Mouse (Mus musculus) heart, embryonic 13.5 days (tissue): ENCODE measurements around the gene Sytl2. TPM values are rescaled to one million over a fixed set of nuclear protein-coding genes. Genes with fewer than 3 reads are reported as not detected.

Experiments used
- ATAC-seq: fragments of 200-750 bp; cut with Nextera tagmentation; 2 replicates; pipeline ENCODE4 v1.8.0; 2017; ENCODE audit warnings: moderate TSS enrichment; ENCODE audit not compliant: insufficient number of reproducible peaks, low FRiP score, low TSS enrichment; ENCODE audit errors: extremely low read depth
- H3K27ac ChIP-seq: fragments of 300-500 bp; sonication (generic); replicated peaks from 2 replicates; pipeline ENCODE4 v1.5.1; 2015; ENCODE audit warnings: moderate library complexity, mild to moderate bottlenecking, inconsistent platforms
- H3K27me3 ChIP-seq: fragments of 300-500 bp; sonication (generic); replicated peaks from 2 replicates; pipeline ENCODE4 v1.6.1; 2015; ENCODE audit warnings: mild to moderate bottlenecking, inconsistent platforms
- H3K36me3 ChIP-seq: fragments of 300-500 bp; sonication (generic); 2 replicates; pipeline ENCODE4 v1.6.1; 2015; ENCODE audit warnings: mild to moderate bottlenecking, inconsistent platforms
- H3K4me1 ChIP-seq: fragments of 300-500 bp; sonication (generic); 2 replicates; pipeline ENCODE4 v1.6.1; 2015; ENCODE audit warnings: inconsistent platforms
- H3K4me2 ChIP-seq: fragments of 300-500 bp; sonication (generic); 2 replicates; pipeline ENCODE4 v1.6.1; 2015; ENCODE audit warnings: inconsistent platforms, mild to moderate bottlenecking, moderate library complexity
- H3K4me3 ChIP-seq: fragments of 300-500 bp; sonication (generic); 2 replicates; pipeline ENCODE4 v1.5.1; 2015; ENCODE audit warnings: moderate library complexity, mild to moderate bottlenecking, inconsistent platforms
- H3K9ac ChIP-seq: fragments of 300-500 bp; sonication (generic); 2 replicates; pipeline ENCODE4 v1.6.1; 2015; ENCODE audit warnings: inconsistent platforms, mild to moderate bottlenecking, moderate library complexity
- H3K9me3 ChIP-seq: fragments of 300-500 bp; sonication (generic); 2 replicates; pipeline ENCODE4 v1.6.1; 2016; ENCODE audit warnings: inconsistent platforms
- WGBS: fragments of 180-500 bp; shearing (Covaris S2); methylation state at CpG from one replicate; pipeline ENCODE4 v1.1.7; 2015; ENCODE audit warnings: mixed read lengths; 5-methylcytosine and 5-hydroxymethylcytosine counted together
- polyA plus RNA-seq: library from polyadenylated mRNA; unstranded; fragments of >200 nt; fragmentation: Nextera tagmentation; extraction: Ambion mirVana; gene quantifications from 2 replicates; pipeline ENCODE4 v1.2.1, GENCODE M21; 2015

Sytl2 gene
- polyA plus RNA-seq, 1 experiment from 2014 or later, result 7.8 TPM

DNA sequence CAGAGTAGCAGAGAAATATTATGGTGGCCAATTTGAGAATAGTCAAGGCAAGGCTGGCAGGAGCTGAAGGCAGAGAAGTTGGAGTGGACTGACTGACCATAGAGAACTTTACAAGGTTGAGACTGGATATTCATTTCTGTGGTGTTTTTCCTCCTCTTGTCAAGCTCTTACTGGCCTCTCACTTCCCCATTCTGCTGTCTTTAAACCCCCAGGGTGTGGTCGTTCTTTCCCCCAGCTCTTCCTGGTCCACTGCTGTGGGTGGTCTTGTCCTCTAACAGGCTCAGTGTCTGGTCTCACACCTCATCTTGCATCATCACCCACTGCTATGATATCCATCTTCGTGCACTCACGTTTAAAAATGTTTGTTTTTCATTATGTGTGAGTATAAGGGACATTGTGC is 11.4 kb downstream of the Sytl2 start:
- Histone ChIP-seq H3K4me2 (no peak overlapping the region), H3K9me3 (no peaks in the 10 kb centered on the region), H3K27me3 (no peaks in the 10 kb centered on the region), H3K27ac (no peak overlapping the region), H3K4me1 (no peaks in the 10 kb centered on the region), H3K9ac (no peak overlapping the region), H3K4me3 (no peak overlapping the region), H3K36me3 (no peaks in the 10 kb centered on the region)
- 57% methylated on average over 3 of the region's 3 CpGs for whole genome bisulfite sequencing
- no peak for ATAC-seq

DNA sequence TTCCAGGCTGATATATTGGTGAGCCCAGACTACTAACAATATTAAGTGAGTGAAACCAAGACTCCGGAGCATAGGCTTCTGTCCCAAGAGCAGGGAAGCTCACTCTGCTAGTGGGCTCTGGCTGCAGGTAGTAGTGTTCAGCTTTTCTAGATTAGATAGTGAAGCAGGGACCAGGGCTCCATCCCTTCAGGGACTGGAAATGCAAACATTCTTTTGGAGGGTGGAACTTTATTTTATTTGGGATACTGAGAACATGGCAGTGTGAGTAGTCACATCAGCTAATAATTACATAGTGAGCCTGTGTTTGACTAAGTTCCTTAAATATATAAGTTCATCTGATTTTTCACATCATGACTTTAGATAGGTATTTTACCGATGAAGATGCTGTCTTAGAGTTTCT is 14.8 kb downstream of the Sytl2 start:
- Histone ChIP-seq H3K9ac (no peak overlapping the region), H3K27ac (no peak overlapping the region), H3K27me3 (no peaks in the 10 kb centered on the region), H3K4me2 (no peak overlapping the region), H3K4me3 (no peak overlapping the region), H3K9me3 (no peaks in the 10 kb centered on the region), H3K4me1 (no peaks in the 10 kb centered on the region), H3K36me3 (no peaks in the 10 kb centered on the region)
- WGBS, result 85% methylated on average over 2 of the region's 2 CpGs
- ATAC-seq, result no peak

DNA sequence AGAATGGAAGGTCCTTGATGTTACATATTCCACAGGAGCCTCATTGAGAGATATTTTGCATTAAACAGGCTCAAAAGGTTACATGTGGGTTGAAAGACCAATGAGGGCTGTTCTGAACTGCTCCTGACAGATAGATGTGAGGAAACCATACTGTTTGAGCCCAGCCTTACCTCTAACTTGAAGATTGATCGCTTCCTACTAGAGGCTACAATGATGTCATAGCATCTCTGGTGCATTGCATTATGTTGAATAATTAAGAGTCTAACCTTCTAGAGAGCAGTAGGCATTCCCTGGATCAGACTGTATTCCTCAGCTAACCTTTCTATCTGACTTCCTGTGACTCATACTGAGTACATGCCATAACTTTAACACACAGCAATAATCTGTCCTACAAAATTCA is 17.4 kb downstream of the Sytl2 start:
- Histone ChIP-seq H3K9ac (no peak overlapping the region), H3K4me3 (no peak overlapping the region), H3K9me3 (no peaks in the 10 kb centered on the region), H3K27ac (no peak overlapping the region), H3K4me1 (no peaks in the 10 kb centered on the region), H3K36me3 (no peaks in the 10 kb centered on the region), H3K27me3 (no peaks in the 10 kb centered on the region), H3K4me2 (no peak overlapping the region)
- 61% methylated on average over 1 of the region's 1 CpGs for WGBS
- no peak for ATAC-seq

DNA sequence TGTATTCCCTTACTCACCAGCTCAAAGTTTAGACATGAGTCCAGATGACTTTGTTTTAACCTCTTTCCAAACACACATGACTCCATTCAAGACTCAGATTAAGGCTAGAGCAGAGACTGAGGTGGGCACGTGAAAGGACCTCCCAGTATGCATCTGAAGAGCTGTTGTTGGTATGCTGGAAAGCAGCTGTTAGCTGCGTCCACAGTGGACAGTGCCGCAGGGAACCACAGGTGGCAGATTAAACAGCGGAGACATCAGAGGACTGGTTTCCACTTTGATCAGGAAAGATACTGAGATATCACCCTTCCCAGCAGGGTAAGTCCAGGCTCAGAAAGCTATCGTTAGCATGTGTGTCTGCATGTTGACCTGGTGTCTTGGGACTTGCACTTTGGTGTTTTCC is 18.1 kb downstream of the Sytl2 start:
- Histone ChIP-seq H3K27me3 (no peaks in the 10 kb centered on the region), H3K27ac (no peak overlapping the region), H3K4me2 (no peak overlapping the region), H3K36me3 (no peaks in the 10 kb centered on the region), H3K9ac (no peak overlapping the region), H3K9me3 (no peaks in the 10 kb centered on the region), H3K4me1 (no peaks in the 10 kb centered on the region), H3K4me3 (no peak overlapping the region)
- ATAC-seq, result no peak
- WGBS, result 36% methylated on average over 5 of the region's 5 CpGs

DNA sequence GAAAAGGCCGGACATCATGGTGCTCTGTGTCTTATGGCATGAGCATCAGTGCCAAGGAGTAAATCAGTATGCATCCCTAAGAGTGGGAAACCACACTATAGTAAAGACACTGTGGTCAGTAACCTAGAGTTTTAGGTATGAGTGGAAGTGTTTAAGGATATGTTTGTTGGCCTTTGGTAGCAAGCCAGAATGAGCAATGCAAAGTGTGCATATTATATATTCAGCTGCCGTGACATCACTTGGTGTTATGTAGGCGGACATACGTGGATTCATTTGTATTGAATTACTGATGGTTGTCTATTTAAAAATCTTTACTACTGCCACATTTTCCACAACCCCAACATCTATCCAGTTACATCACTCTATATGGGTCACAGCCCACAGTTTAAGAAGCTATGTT is 23.1 kb downstream of the Sytl2 start:
- H3K9me3 ChIP-seq, result no peaks in the 10 kb centered on the region
- no peak overlapping the region for H3K27ac ChIP-seq
- no peak overlapping the region for H3K4me3 ChIP-seq
- no peak overlapping the region for H3K9ac ChIP-seq
- no peaks in the 10 kb centered on the region for H3K36me3 ChIP-seq
- H3K4me1 ChIP-seq, result no peaks in the 10 kb centered on the region
- H3K4me2 ChIP-seq, result no peak overlapping the region
- H3K27me3 ChIP-seq, result no peaks in the 10 kb centered on the region
- 84% methylated on average over 4 of the region's 4 CpGs for WGBS
- ATAC-seq, result no peak

DNA sequence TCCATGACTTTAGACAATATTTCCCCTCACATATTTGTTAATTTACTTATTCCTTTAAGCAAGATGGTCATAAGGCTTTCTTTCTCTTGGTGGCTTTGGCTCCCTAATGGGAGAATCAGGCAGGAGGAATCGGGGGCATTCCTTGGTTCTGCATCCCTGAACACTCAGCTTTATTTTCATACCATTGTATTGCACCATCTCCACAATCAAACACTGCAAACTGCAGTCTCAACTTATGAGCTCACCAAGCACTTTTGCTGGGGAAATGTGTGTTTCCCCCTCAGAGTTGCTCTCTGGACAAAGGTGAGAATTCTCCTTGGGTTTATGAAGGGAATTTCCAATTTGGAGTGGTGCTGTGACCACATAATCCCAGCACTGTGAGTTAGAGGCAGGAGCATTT is 28.1 kb downstream of the Sytl2 start:
- no peak for ATAC-seq
- WGBS, result 65% methylated on average over 1 of the region's 1 CpGs
- Histone ChIP-seq H3K4me3 (no peak overlapping the region), H3K36me3 (no peaks in the 10 kb centered on the region), H3K9ac (no peak overlapping the region), H3K27me3 (no peaks in the 10 kb centered on the region), H3K4me2 (no peak overlapping the region), H3K4me1 (peaks cover 13% of the 10 kb centered on the region), H3K27ac (no peak overlapping the region), H3K9me3 (no peaks in the 10 kb centered on the region)

DNA sequence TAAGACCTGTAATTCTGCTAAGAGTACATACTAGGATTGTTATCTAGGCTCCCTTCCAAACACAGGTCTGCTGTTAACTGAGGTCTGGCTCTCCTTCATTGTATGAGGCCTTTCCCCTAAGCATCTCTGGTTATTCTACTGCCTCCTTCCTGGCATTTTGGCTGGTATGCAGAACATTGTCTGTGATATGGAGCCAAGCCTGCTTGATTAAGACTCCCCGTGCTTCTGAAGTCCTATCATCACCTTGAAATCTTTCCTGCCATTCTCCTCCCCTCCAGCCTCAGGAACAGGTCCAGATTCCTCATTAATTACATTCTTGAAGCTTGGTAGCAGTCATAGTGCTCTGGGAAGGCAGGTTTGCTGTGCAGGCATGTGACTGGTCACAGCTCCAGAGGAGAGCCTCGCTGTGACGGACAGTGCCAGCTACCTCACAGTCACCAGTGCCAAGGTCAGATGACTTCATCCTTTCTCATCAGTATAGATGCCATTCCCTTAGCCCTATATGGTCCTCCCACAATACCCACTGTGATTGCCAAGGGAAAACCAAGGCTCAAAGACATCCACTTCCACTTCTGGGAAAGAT is 30.5 kb downstream of the Sytl2 start:
- ATAC-seq, result peak; percentile 37; the same call in 1 of the 2 replicates
- WGBS, result 38% methylated on average over 3 of the region's 3 CpGs
- Histone ChIP-seq H3K9me3 (no peaks in the 10 kb centered on the region), H3K4me1 (peaks cover 13% of the 10 kb centered on the region), H3K4me2 (no peak overlapping the region), H3K27ac (0 out of 2 replicates have a peak overlapping the region, but pooled peaks have one; percentile 28), H3K36me3 (no peaks in the 10 kb centered on the region), H3K9ac (no peak overlapping the region), H3K4me3 (no peak overlapping the region), H3K27me3 (no peaks in the 10 kb centered on the region)

DNA sequence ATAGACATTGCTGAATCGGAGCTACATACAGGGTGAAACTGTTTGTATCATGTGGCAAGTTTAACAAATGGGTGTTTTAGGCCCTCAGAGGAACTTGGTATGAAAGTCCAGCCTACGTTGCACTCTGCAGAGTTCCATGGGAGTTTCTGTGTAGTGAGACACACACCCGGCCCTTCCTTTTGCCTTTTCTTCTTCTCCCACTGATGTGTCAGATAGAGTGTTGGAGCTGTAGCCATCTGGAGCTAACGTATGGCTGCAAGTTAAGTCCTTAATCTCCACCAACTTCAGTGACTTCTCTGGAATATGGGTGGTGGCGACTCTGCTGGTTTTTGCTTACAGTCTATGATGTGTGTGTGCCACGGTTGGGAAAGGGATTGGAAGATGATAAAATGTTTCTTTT is 32.3 kb downstream of the Sytl2 start:
- Histone ChIP-seq H3K9ac (no peak overlapping the region), H3K27me3 (no peaks in the 10 kb centered on the region)
- WGBS, result 73% methylated on average over 6 of the region's 6 CpGs

DNA sequence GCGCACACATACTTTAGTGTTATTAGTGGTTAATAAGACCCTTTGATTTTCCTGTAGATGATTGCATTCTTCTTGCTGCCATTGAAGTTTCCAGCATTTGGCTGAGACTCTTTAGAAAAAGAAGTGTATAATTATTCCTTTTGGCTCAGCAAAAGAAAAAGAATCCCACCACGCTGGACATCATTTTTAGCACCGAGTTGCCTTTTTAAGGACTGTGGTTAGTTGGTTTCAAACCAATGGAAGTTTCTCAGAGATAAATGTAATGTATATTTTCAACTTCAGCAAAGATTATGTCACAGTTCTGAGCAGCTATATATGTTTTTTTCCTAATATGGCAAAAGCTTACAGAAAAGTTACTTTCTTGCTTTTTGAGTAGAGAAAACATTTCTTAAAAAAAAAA is 32.8 kb downstream of the Sytl2 start:
- no peaks in the 10 kb centered on the region for H3K9me3 ChIP-seq
- H3K4me3 ChIP-seq, result no peak overlapping the region
- H3K9ac ChIP-seq, result no peak overlapping the region
- no peaks in the 10 kb centered on the region for H3K36me3 ChIP-seq
- H3K4me2 ChIP-seq, result no peak overlapping the region
- H3K27ac ChIP-seq, result no peak overlapping the region
- WGBS, result 85% methylated on average over 3 of the region's 3 CpGs
- H3K4me1 ChIP-seq, result peaks cover 13% of the 10 kb centered on the region
- ATAC-seq, result no peak
- H3K27me3 ChIP-seq, result no peaks in the 10 kb centered on the region

More for the DNA sequence above, 32.3 kb downstream of the Sytl2 start:
- Histone ChIP-seq H3K4me2 (no peak overlapping the region), H3K27ac (no peak overlapping the region), H3K36me3 (no peaks in the 10 kb centered on the region), H3K4me1 (peaks cover 13% of the 10 kb centered on the region), H3K4me3 (no peak overlapping the region), H3K9me3 (no peaks in the 10 kb centered on the region)
- ATAC-seq, result no peak

DNA sequence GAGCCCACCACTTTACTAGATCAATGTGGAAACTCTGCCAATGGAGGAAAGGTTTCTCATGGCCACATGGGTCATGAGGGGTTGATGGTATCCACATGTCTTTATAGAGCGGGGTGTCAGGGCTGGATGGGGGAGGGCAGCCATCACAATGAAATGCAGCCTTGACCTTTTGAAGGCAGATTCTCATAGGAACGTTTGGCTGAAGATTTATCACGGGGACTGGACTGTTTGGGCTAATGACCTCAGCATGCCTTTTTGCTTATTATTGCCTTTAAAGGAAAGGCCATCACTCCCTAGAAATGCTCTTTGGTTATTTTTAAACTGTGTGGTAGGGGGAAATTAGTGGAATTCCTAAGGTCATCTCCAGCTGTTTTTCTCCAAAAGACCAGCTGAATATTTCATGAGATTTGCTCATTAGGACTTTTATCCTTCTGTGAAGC is 33.7 kb downstream of the Sytl2 start:
- H3K4me3 ChIP-seq, result no peak overlapping the region
- H3K4me1 ChIP-seq, result peaks cover 13% of the 10 kb centered on the region
- no peak overlapping the region for H3K4me2 ChIP-seq
- no peak for ATAC-seq
- no peaks in the 10 kb centered on the region for H3K9me3 ChIP-seq
- H3K9ac ChIP-seq, result no peak overlapping the region
- no peaks in the 10 kb centered on the region for H3K27me3 ChIP-seq
- no peak overlapping the region for H3K27ac ChIP-seq
- 36% methylated on average over 3 of the region's 3 CpGs for WGBS
- H3K36me3 ChIP-seq, result no peaks in the 10 kb centered on the region

DNA sequence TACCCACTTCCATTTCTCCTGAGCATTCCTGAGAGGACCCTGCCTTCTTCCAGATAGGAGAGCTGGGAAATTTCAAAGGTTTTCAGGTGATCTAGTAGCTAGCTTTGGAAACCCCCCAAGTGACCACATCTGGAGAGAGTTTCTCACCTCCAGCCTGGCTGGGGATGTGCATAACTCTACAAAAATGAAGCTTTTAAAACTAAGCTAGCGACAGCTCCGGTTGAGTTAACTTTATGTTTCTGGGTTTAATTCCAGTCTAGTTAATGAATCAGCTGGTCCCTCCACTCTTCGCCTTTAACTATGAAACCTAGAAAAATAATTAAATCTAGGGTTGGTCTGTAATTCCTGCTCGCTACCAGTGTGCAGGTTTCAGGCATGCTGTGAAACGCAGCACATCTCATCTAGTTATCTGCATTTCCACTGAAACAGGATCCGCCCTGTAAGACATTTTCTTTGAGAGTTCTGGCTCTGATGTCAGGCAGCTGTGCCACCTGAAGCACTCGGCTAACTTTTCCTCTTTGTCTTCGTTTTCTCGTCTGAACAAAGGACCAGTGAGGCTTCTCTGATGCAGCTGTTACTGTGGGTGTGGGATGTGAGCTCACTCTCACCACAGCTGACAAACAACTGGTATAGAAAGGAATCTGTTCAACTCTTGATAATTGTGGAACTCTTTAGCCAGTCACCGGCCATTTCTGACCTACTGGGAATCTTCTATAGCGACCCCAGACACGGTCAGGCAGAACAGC is 39.3 kb downstream of the Sytl2 start:
- no peaks in the 10 kb centered on the region for H3K36me3 ChIP-seq
- H3K9me3 ChIP-seq, result no peaks in the 10 kb centered on the region
- no peaks in the 10 kb centered on the region for H3K4me1 ChIP-seq
- WGBS, result 60% methylated on average over 12 of the region's 12 CpGs
- no peaks in the 10 kb centered on the region; the same call in 1 of the 2 replicates for H3K27me3 ChIP-seq
- H3K4me2 ChIP-seq, result no peak overlapping the region
- no peak overlapping the region for H3K9ac ChIP-seq
- H3K4me3 ChIP-seq, result no peak overlapping the region
- no peak overlapping the region for H3K27ac ChIP-seq
- no peak for ATAC-seq

DNA sequence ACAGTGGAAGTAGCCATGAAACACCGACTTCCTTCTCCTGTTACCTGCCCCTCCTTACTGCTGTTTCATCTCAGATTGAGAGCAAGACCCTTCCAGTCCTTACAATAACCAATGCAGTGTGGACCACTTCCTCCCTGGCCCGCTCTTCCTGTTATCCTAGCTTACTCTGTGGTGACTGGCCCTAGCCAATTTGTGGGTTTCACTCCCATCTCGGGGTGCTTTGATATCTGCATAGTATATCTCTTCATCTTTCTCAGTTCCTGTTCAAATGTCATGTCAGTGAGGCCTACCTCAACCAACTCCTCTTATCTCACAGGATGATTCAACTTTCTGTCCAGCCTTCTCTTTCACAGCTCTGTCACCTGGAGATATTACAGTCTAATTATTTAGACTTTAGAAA is 42.9 kb downstream of the Sytl2 start:
- Histone ChIP-seq H3K9me3 (no peaks in the 10 kb centered on the region), H3K36me3 (no peaks in the 10 kb centered on the region), H3K4me2 (no peak overlapping the region), H3K9ac (no peak overlapping the region), H3K4me1 (peaks cover 12% of the 10 kb centered on the region), H3K27me3 (no peaks in the 10 kb centered on the region; the same call in 1 of the 2 replicates), H3K27ac (no peak overlapping the region), H3K4me3 (no peak overlapping the region)
- WGBS, result 70% methylated on average over 3 of the region's 3 CpGs
- no peak for ATAC-seq
